Mouse (Mus musculus): ENCODE measurements at regions not wholly inside any gene's neighbourhood (a gene's known extent, or its start where the extent isn't known, plus 50 kb on each side); places are given as distances from the start of the nearest gene placed in this dataset.

DNA sequence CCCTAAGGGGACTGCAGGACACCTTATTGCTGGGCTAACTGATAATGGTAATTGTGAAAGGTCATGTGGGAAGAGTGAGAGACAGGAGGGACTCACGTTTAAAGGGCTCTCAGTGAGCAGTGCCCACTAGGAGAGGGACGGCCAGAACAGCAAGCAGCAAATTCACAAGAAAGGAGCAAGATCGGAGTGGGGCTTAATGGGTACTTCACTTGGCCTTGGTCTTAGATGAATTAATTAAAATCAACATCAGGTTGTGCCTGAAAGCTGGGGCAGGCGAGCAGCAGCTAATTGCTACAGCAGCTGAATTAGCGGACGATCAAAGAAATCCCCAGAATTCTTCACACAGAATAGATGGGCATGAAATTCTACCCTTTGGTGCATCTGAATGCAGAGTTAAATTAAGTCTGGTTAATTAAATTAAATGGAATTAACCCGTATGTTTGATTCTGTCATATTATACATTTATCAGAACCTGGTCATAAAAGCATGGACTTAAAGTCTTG, 156.9 kb downstream of the Cdh26 start:
- no peak for TF ChIP-seq CTCF (IDR thresholded peaks at IDR 0.05; ENCODE audit: low read depth, low read length)
- no peak for TF ChIP-seq POLR2A (IDR thresholded peaks at IDR 0.05; ENCODE audit: extremely low read depth, insufficient read depth, low read length)

All from liver, adult 2 months (tissue).